In genomic region chr11:73084804-73085231, GRCm38 (mm10) we compare ENCODE assay signal across 7 mouse cellular contexts. TPM values are rescaled to one million over a fixed set of nuclear protein-coding genes. Genes with fewer than 3 reads are reported as not detected.
A peak's percentile ranks its signal among the peaks of the same experiment; 100 is the strongest.
DNase-seq lines count a peak whose midpoint lies in the region; ATAC-seq and TF ChIP-seq lines count a peak whose summit lies in the region.

No protein-coding gene starts in this region.

- H3K27me3 ChIP-seq in hindbrain, postnatal 0 days (ENCODE audit: insufficient read depth, low read length), result no peaks in the 10 kb centered on the region
- H3K27me3 ChIP-seq in limb, embryonic 12.5 days, result no peaks in the 10 kb centered on the region
- no peaks in the 10 kb centered on the region for H3K27me3 ChIP-seq in stomach, embryonic 16.5 days (ENCODE audit: control insufficient read depth, insufficient read depth, low read length)

- no peak for TF ChIP-seq CTCF in hindbrain, postnatal 0 days (IDR thresholded peaks at IDR 0.05; ENCODE audit: low read depth)

- no peak overlapping the region for H3K4me2 ChIP-seq in hindbrain, postnatal 0 days (ENCODE audit: low read depth, low read length)
- no peak overlapping the region for H3K4me2 ChIP-seq in limb, embryonic 12.5 days
- no peak overlapping the region; the same call in 1 of the 2 replicates for H3K4me2 ChIP-seq in stomach, embryonic 16.5 days (ENCODE audit: low read depth, low read length)

- H3K9me3 ChIP-seq in hindbrain, postnatal 0 days (ENCODE audit: low read length), result no peaks in the 10 kb centered on the region
- H3K9me3 ChIP-seq in limb, embryonic 12.5 days, result no peaks in the 10 kb centered on the region
- H3K9me3 ChIP-seq in stomach, embryonic 16.5 days (replicated peaks; ENCODE audit: control insufficient read depth, low read length), result no peaks in the 10 kb centered on the region

- DNase-seq in left cerebral cortex, postnatal 4 days, result peak; percentile 57
- DNase-seq in left cerebral cortex, adult 18-20 months (ENCODE audit: low spot score in 2 of 2), result no peak
- DNase-seq in cerebellum, postnatal 25 days, result peak; percentile 16 to 22
- DNase-seq in hindbrain, postnatal 0 days (ENCODE audit: low spot score), result peak; percentile 54
- DNase-seq in thymus, postnatal 14 days, result no peak

- H3K36me3 ChIP-seq in hindbrain, postnatal 0 days (ENCODE audit: insufficient read depth, low read length), result peaks cover 14% of the 10 kb centered on the region
- H3K36me3 ChIP-seq in limb, embryonic 12.5 days, result peaks cover 26% of the 10 kb centered on the region
- peaks cover 13% of the 10 kb centered on the region for H3K36me3 ChIP-seq in stomach, embryonic 16.5 days (ENCODE audit: control insufficient read depth, insufficient read depth, low read length)

- WGBS in hindbrain, postnatal 0 days, result 41% methylated on average over 10 of the region's 10 CpGs
- WGBS in limb, embryonic 12.5 days, result 42% methylated on average over 10 of the region's 10 CpGs
- 62% methylated on average over 10 of the region's 10 CpGs for WGBS in stomach, embryonic 16.5 days

- H3K27ac ChIP-seq in hindbrain, postnatal 0 days, result peak overlapping the region; percentile 42
- peak overlapping the region; percentile 68 for H3K27ac ChIP-seq in limb, embryonic 12.5 days
- peak overlapping the region; percentile 37; the same call in 1 of the 2 replicates for H3K27ac ChIP-seq in stomach, embryonic 16.5 days (ENCODE audit: low read length)

- H3K4me1 ChIP-seq in hindbrain, postnatal 0 days (ENCODE audit: insufficient read depth, low read length), result 0 out of 2 replicates have a peak, but pooled peaks cover 6% of the 10 kb centered on the region
- peaks cover 21% of the 10 kb centered on the region for H3K4me1 ChIP-seq in limb, embryonic 12.5 days (replicated peaks)
- peaks cover 12% of the 10 kb centered on the region for H3K4me1 ChIP-seq in stomach, embryonic 16.5 days (ENCODE audit: control insufficient read depth, insufficient read depth, low read length)

- intact Hi-C loops in left cerebral cortex, postnatal 4 days (cut with DNase I), result no loop called here

- no peak overlapping the region for H3K9ac ChIP-seq in hindbrain, postnatal 0 days (replicated peaks; ENCODE audit: low read length)
- H3K9ac ChIP-seq in limb, embryonic 12.5 days (replicated peaks), result no peak overlapping the region
- no peak overlapping the region; the same call in 1 of the 2 replicates for H3K9ac ChIP-seq in stomach, embryonic 16.5 days (ENCODE audit: low read length)

- H3K4me3 ChIP-seq in hindbrain, postnatal 0 days (ENCODE audit: low read length), result no peak overlapping the region
- no peak overlapping the region for H3K4me3 ChIP-seq in limb, embryonic 12.5 days (replicated peaks)
- no peak overlapping the region for H3K4me3 ChIP-seq in stomach, embryonic 16.5 days (replicated peaks; ENCODE audit: low read length)

- peak; percentile 54 for ATAC-seq in hindbrain, postnatal 0 days
- ATAC-seq in limb, embryonic 12.5 days (ENCODE audit: insufficient number of reproducible peaks, insufficient read depth, low FRiP score, low TSS enrichment, low read depth), result no peak
- no peak for ATAC-seq in stomach, embryonic 16.5 days (ENCODE audit: insufficient read depth, low FRiP score)

RNA-seq across cellular contexts. Expression of gene Itgae, which starts 5.6 kb away (rescaled TPM):
- total RNA-seq in left cerebral cortex, postnatal 4 days (2021), result not detected
- under 1 TPM in 1 of 2 experiments, not detected in 1; 0.12 TPM for total RNA-seq in left cerebral cortex, adult 18-20 months (2021)
- total RNA-seq in hindbrain, postnatal 0 days (2014; rRNA removed), result 0.16 and 0.18 TPM in 2 replicates
- polyA plus RNA-seq in hindbrain, postnatal 0 days (2015; fragmentation: Nextera tagmentation; extraction: Ambion mirVana), result 0.14 and 0.31 TPM in 2 replicates
- 0.64 and 0.65 TPM in 2 replicates for polyA plus RNA-seq in limb, embryonic 12.5 days (2016; fragmentation: Nextera tagmentation; extraction: Ambion mirVana)
- 0.31 and 0.36 TPM in 2 replicates for polyA plus RNA-seq in stomach, embryonic 16.5 days (2015; fragmentation: Nextera tagmentation; extraction: Ambion mirVana)

RNA-seq across cellular contexts. Expression of gene Ncbp3, which starts 37.2 kb away (rescaled TPM):
- 10 to 100 TPM; 10.4 to 10.7 TPM for total RNA-seq in left cerebral cortex, postnatal 4 days (2021)
- total RNA-seq in left cerebral cortex, adult 18-20 months (2021), result 1 to 10 TPM; 9.1 to 9.8 TPM
- total RNA-seq in hindbrain, postnatal 0 days (2014; rRNA removed), result 5.2 and 6.9 TPM in 2 replicates
- 7.3 and 7.7 TPM in 2 replicates for polyA plus RNA-seq in hindbrain, postnatal 0 days (2015; fragmentation: Nextera tagmentation; extraction: Ambion mirVana)
- polyA plus RNA-seq in limb, embryonic 12.5 days (2016; fragmentation: Nextera tagmentation; extraction: Ambion mirVana), result 15.1 and 16.3 TPM in 2 replicates
- polyA plus RNA-seq in stomach, embryonic 16.5 days (2015; fragmentation: Nextera tagmentation; extraction: Ambion mirVana), result 10.8 and 11.1 TPM in 2 replicates

RNA-seq across cellular contexts. Expression of gene Haspin, which starts 53.3 kb away (rescaled TPM):
- total RNA-seq in left cerebral cortex, postnatal 4 days (2021), result 1 to 10 TPM; 1.6 TPM
- total RNA-seq in left cerebral cortex, adult 18-20 months (2021), result under 1 TPM; 0.12 TPM
- 1.8 and 3.3 TPM in 2 replicates for total RNA-seq in hindbrain, postnatal 0 days (2014; rRNA removed)
- polyA plus RNA-seq in hindbrain, postnatal 0 days (2015; fragmentation: Nextera tagmentation; extraction: Ambion mirVana), result 2.4 and 3.4 TPM in 2 replicates
- 19.7 and 21.6 TPM in 2 replicates for polyA plus RNA-seq in limb, embryonic 12.5 days (2016; fragmentation: Nextera tagmentation; extraction: Ambion mirVana)
- 11.9 and 12.5 TPM in 2 replicates for polyA plus RNA-seq in stomach, embryonic 16.5 days (2015; fragmentation: Nextera tagmentation; extraction: Ambion mirVana)

Comparison
In these comparisons a context has a peak if more than half of its experiments do, and no peak if none do; other contexts are left out.
1. DNase-seq: peak in left cerebral cortex, postnatal 4 days (single experiment), cerebellum, postnatal 25 days (2 of 2) and hindbrain, postnatal 0 days (single experiment); none in left cerebral cortex, adult 18-20 months (0 of 2) and thymus, postnatal 14 days (single experiment).
2. Peak in every context shown above with its lines, with median percentiles within 50 percentile points of each other: H3K27ac ChIP-seq.